Mouse (Mus musculus) lung, postnatal 4 days (tissue): Measurements from ENCODE around the gene Olfr934.

Source experiments
- DNase-seq, 2 experiments: peaks; one replicate each; pipeline ENCODE4 v3.0.0; 2021

The Olfr934 gene

DNA sequence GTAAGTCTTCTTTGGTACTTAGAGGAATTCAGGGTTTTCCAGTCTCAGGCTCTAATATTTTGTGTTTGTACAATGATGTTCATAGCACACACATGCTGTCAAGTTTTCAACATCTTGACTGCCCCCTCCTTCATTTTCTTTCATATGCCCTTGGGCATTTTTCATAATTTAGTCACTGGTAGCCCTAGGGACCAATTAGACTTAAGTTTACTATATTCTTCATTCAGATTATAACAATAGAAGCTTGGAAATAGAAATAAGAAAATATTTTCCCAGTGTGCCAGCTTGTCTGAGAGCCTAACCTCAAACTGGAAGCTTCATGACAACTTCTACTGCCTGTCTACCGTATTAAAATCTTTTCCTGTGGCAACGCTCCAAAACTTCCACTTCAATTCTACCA, at the start of gene Olfr934:
TSS of gene Olfr934 (minus strand) at position 101 of the 400 bp plus-strand sequence.
- DNase-seq: no peak

DNA sequence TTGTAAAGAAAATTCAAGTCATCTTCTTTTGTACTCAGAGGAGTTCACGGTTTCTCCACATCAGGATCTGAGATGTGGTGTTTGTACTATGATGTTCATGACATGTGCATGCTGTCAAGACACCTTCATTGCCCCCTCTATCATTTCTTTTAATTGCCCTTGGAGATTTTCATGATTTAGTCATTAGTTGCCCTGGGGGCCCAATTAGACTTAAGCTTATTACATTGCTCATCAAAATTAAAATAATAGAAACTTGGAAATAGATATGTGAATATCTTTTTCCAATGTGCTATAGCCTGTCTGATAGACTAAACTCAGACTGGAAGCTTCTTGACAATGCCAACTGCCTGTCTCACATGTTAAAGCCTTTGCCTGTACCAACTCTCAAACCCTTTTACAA, 35.2 kb upstream of the Olfr934 start, which contains the start of gene Olfr146:
TSS of gene Olfr146 (minus strand) at position 101 of the 400 bp plus-strand sequence.
- no peak for DNase-seq

DNA sequence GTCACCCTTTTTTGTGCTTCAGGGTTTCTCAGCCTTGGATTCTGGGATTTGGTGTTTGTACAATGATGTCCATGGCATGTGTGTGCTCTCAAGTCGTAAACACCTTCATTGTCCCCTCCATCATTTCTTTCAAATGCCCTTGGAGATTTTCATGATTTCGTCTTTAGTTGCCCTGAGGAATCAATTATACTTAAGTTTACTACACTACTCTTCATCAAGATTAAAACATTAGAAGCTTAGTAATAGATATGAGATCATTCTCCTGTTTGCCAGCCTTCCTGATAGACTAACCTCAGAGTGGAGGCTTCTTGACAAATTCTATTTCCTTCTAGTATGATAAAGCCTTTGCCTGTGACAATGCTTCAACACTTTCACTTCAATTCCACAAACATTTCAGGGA, 11.5 kb upstream of the Olfr934 start, which contains the start of gene Olfr935:
TSS of gene Olfr935 (minus strand) at position 101 of the 400 bp plus-strand sequence.
- no peak for DNase-seq

DNA sequence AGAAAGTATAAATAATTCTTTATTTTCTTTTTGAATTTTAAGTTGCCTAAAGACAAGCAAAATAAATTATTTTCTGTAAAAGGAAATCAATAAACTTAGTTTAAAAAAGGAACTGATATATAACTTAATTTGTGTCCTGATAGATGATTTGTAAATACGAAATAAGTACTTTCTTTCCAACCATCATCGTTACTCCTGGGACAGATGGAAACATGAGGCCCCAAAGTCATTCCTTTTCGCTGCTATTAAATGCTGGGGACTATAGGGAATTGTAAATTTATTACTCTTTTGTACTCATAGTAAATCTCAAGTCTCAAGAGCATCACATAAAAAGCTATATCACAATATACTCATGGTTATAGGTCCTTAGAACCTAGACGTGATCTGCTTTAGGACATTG, 16.1 kb downstream of the Olfr934 start, which contains the start of gene Olfr933:
TSS of gene Olfr933 (plus strand) at position 301 of the 400 bp plus-strand sequence.
- no peak for DNase-seq

DNA sequence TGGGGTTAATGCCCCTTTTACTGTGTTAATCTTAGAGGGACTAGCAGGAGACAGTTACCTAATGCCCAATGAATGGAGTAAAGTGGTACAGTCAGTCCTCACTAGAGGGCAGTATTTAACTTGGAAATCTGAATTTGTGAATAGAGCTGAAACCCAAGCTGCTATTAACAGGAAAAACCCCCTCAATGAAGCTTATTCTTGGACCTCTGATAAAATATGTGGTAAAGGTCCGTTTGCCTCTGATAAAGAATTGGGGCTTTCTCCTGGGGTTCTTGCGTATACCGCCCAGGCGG, 34.0 kb downstream of the Olfr934 start:
- DNase-seq: no peak

DNA sequence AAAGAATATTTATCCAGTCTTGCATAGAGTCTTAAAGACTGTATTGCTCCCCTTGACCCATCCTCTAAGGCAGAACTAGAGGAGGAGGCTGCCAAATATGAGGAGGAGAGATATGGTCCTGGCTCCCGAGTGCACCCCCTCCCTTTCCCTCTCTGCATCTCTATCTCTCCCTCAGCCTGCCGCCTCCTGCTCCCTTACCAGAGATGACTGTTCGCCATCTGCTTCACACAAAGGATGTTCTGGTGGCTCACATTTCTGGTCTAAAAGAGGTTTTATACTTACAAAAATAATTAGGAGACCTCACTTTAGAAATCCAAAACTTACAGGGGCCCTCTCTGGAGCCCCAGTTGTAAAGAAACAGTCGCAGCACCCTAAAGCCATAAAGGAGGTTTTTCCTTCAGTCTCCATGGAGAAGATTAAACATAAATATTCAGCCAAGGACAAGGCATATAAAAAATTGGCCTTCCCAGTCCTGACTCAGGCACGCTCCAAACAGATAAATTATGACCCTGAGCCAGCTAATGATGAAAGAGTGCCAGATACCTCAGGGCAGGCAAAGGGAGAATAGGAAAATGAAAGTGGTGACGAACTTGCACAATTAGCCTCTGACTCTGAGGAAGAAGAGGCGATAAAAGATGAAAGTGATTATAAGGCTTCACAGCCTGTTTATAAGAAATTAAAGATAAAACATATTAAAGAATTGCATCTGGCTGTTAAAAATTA, 34.6 kb downstream of the Olfr934 start:
- DNase-seq: no peak
